Mouse (Mus musculus): ENCODE measurements around the gene Olfr523. TPM values are rescaled to one million over a fixed set of nuclear protein-coding genes. Genes with fewer than 3 reads are reported as not detected.

Gene Olfr523
- polyA plus RNA-seq, 1 experiment from 2014 or later, result not detected

DNA sequence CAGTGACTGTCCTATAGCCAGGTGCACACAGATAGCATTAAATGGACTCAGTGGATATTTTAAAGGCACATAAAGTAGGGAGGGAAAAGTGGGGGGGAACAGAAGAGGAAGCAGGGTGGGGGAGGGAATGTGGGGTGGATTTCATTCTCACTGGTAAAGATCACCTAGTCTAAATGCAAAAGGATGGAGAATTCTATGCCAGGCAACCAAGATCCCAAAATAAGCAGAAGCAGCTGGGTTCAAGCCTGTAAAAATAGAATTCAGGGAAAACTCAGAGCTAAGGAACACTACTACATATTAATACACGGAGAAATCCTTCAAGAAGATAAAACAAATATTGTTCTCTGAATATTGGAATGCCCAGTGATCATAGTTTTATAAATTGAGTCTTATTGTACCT lies 5.1 kb upstream of the Olfr523 start:
- H3K27ac ChIP-seq (ENCODE audit: low read length), result no peak overlapping the region
- H3K27me3 ChIP-seq (ENCODE audit: control insufficient read depth, insufficient read depth, low read depth, low read length), result no peaks in the 10 kb centered on the region
- H3K36me3 ChIP-seq (ENCODE audit: control insufficient read depth, insufficient read depth, low read length), result no peaks in the 10 kb centered on the region
- no peaks in the 10 kb centered on the region for H3K9me3 ChIP-seq (ENCODE audit: control insufficient read depth, low read length)
- H3K4me1 ChIP-seq (replicated peaks; ENCODE audit: control insufficient read depth, insufficient read depth, low read length), result no peaks in the 10 kb centered on the region
- no peak for ATAC-seq (ENCODE audit: low read depth)
- no peak overlapping the region for H3K9ac ChIP-seq (ENCODE audit: low read length)
- 57% methylated on average over 1 of the region's 1 CpGs for WGBS
- no peak overlapping the region for H3K4me3 ChIP-seq (ENCODE audit: low read length)
- H3K4me2 ChIP-seq (ENCODE audit: low read depth, low read length), result no peak overlapping the region

DNA sequence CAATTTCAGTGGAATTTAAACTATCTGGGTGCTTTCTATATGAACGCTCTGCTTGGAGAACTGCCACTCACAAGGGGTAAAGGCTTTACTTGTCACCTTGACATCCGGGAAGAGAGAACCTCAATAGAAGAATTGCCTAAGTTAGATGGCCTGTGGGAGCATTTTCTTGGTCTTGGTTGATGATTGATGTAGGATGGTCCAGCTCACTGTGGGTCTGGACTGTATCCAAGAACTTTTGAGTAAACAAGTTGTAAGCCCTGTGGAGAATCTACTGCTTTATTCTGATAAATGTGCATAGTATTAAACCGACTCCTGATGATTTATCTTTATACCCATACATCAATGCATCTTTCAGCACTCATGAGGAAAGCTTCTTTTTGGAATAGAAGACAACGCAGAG lies 3.6 kb upstream of the Olfr523 start:
- no peak overlapping the region for H3K9ac ChIP-seq (ENCODE audit: low read length)
- no peaks in the 10 kb centered on the region for H3K4me1 ChIP-seq (replicated peaks; ENCODE audit: control insufficient read depth, insufficient read depth, low read length)
- no peaks in the 10 kb centered on the region for H3K27me3 ChIP-seq (ENCODE audit: control insufficient read depth, insufficient read depth, low read depth, low read length)
- no peak for ATAC-seq (ENCODE audit: low read depth)
- no peak overlapping the region for H3K4me3 ChIP-seq (ENCODE audit: low read length)
- no peak overlapping the region for H3K4me2 ChIP-seq (ENCODE audit: low read depth, low read length)
- H3K27ac ChIP-seq (ENCODE audit: low read length), result no peak overlapping the region
- WGBS, result 62% methylated on average over 4 of the region's 4 CpGs
- H3K36me3 ChIP-seq (ENCODE audit: control insufficient read depth, insufficient read depth, low read length), result no peaks in the 10 kb centered on the region
- no peaks in the 10 kb centered on the region for H3K9me3 ChIP-seq (ENCODE audit: control insufficient read depth, low read length)

- H3K9me3 ChIP-seq (ENCODE audit: control insufficient read depth, low read length), result no peaks in the 10 kb centered on the region
- H3K9ac ChIP-seq (ENCODE audit: low read length), result no peak overlapping the region
- H3K36me3 ChIP-seq (ENCODE audit: control insufficient read depth, insufficient read depth, low read length), result no peaks in the 10 kb centered on the region
- no peak overlapping the region for H3K4me3 ChIP-seq (ENCODE audit: low read length)
- H3K4me2 ChIP-seq (ENCODE audit: low read depth, low read length), result no peak overlapping the region
- WGBS, result 90% methylated on average over 3 of the region's 3 CpGs
- no peaks in the 10 kb centered on the region for H3K4me1 ChIP-seq (replicated peaks; ENCODE audit: control insufficient read depth, insufficient read depth, low read length)
- no peak for ATAC-seq (ENCODE audit: low read depth)
- H3K27ac ChIP-seq (ENCODE audit: low read length), result no peak overlapping the region
- no peaks in the 10 kb centered on the region for H3K27me3 ChIP-seq (ENCODE audit: control insufficient read depth, insufficient read depth, low read depth, low read length)
These were observed 2.2 kb upstream of the Olfr523 start for GRCm38 (mm10) chr7:140170863-140171262.

- H3K4me1 ChIP-seq (replicated peaks; ENCODE audit: control insufficient read depth, insufficient read depth, low read length), result no peaks in the 10 kb centered on the region
- no peak overlapping the region for H3K9ac ChIP-seq (ENCODE audit: low read length)
- no peak overlapping the region for H3K27ac ChIP-seq (ENCODE audit: low read length)
- ATAC-seq (ENCODE audit: low read depth), result no peak
- no peak overlapping the region for H3K4me3 ChIP-seq (ENCODE audit: low read length)
- no peaks in the 10 kb centered on the region for H3K36me3 ChIP-seq (ENCODE audit: control insufficient read depth, insufficient read depth, low read length)
- H3K4me2 ChIP-seq (ENCODE audit: low read depth, low read length), result no peak overlapping the region
- WGBS, result 84% methylated on average over 2 of the region's 2 CpGs
- no peaks in the 10 kb centered on the region for H3K27me3 ChIP-seq (ENCODE audit: control insufficient read depth, insufficient read depth, low read depth, low read length)
- H3K9me3 ChIP-seq (ENCODE audit: control insufficient read depth, low read length), result no peaks in the 10 kb centered on the region
These were observed 6.2 kb downstream of the Olfr523 start for GRCm38 (mm10) chr7:140179176-140179575.

DNA sequence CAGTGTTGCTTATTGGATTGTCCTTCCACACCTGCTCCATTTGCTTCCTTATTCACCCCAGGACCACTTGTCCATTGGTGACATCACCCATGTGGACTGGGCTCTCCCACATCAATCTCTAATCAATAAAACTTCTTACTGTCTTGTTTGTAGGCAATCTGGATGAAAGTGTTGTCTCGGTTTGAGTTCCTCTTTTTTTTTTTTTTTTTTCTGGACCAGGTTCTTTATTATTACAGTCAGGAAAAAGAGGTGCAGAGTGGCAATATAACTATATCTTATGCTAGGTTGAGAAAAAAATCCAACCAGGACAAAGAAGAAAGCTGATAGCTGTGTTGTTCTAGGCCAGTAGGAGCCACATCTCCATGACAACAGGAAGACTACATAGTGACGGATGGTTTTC lies 7.7 kb downstream of the Olfr523 start:
- H3K36me3 ChIP-seq (ENCODE audit: control insufficient read depth, insufficient read depth, low read length), result no peaks in the 10 kb centered on the region
- no peak overlapping the region for H3K27ac ChIP-seq (ENCODE audit: low read length)
- no peak for ATAC-seq (ENCODE audit: low read depth)
- no peaks in the 10 kb centered on the region for H3K4me1 ChIP-seq (replicated peaks; ENCODE audit: control insufficient read depth, insufficient read depth, low read length)
- H3K9ac ChIP-seq (ENCODE audit: low read length), result no peak overlapping the region
- H3K4me2 ChIP-seq (ENCODE audit: low read depth, low read length), result no peak overlapping the region
- WGBS, result 74% methylated on average over 2 of the region's 2 CpGs
- no peaks in the 10 kb centered on the region for H3K9me3 ChIP-seq (ENCODE audit: control insufficient read depth, low read length)
- H3K4me3 ChIP-seq (ENCODE audit: low read length), result no peak overlapping the region
- no peaks in the 10 kb centered on the region for H3K27me3 ChIP-seq (ENCODE audit: control insufficient read depth, insufficient read depth, low read depth, low read length)

DNA sequence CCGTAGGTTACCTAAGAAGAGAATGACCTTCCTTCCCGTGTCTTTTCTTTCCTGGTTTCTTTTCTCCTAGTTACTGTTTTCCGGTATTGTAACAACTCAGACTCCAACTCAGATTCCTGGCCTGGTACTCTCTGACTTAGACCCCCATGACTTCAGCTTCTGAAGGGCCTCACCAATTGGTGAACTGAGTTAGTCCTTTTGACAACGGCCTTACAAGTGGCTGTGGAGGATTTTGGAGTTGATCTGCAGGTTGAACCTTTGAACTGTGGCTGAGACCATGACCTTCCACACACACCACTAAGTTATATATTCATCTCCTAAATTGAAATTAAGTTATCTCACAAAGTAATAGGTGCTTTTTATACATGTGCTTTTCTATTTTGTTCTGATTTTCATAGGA lies 11.2 kb downstream of the Olfr523 start:
- H3K4me1 ChIP-seq (replicated peaks; ENCODE audit: control insufficient read depth, insufficient read depth, low read length), result no peaks in the 10 kb centered on the region
- no peak overlapping the region for H3K27ac ChIP-seq (ENCODE audit: low read length)
- no peak overlapping the region for H3K9ac ChIP-seq (ENCODE audit: low read length)
- ATAC-seq (ENCODE audit: low read depth), result no peak
- H3K4me2 ChIP-seq (ENCODE audit: low read depth, low read length), result no peak overlapping the region
- H3K36me3 ChIP-seq (ENCODE audit: control insufficient read depth, insufficient read depth, low read length), result no peaks in the 10 kb centered on the region
- no peaks in the 10 kb centered on the region for H3K9me3 ChIP-seq (ENCODE audit: control insufficient read depth, low read length)
- no peaks in the 10 kb centered on the region; the same call in 1 of the 2 replicates for H3K27me3 ChIP-seq (ENCODE audit: control insufficient read depth, insufficient read depth, low read depth, low read length)
- WGBS, result 77% methylated on average over 4 of the region's 4 CpGs
- H3K4me3 ChIP-seq (ENCODE audit: low read length), result no peak overlapping the region

GRCm38 (mm10) chr7:140186646-140187620 lies 13.9 kb downstream of the Olfr523 start:
- H3K4me1 ChIP-seq (replicated peaks; ENCODE audit: control insufficient read depth, insufficient read depth, low read length), result no peaks in the 10 kb centered on the region
- ATAC-seq (ENCODE audit: low read depth), result no peak
- 61% methylated on average over 18 of the region's 18 CpGs for WGBS
- no peaks in the 10 kb centered on the region for H3K9me3 ChIP-seq (ENCODE audit: control insufficient read depth, low read length)
- H3K36me3 ChIP-seq (ENCODE audit: control insufficient read depth, insufficient read depth, low read length), result no peaks in the 10 kb centered on the region
- H3K9ac ChIP-seq (ENCODE audit: low read length), result no peak overlapping the region
- H3K4me3 ChIP-seq (ENCODE audit: low read length), result no peak overlapping the region
- no peak overlapping the region for H3K27ac ChIP-seq (ENCODE audit: low read length)
- no peaks in the 10 kb centered on the region; the same call in 1 of the 2 replicates for H3K27me3 ChIP-seq (ENCODE audit: control insufficient read depth, insufficient read depth, low read depth, low read length)
- H3K4me2 ChIP-seq (ENCODE audit: low read depth, low read length), result no peak overlapping the region

GRCm38 (mm10) chr7:140187721-140188390 lies 14.8 kb downstream of the Olfr523 start:
- Histone ChIP-seq H3K9ac (ENCODE audit: low read length) (no peak overlapping the region), H3K36me3 (ENCODE audit: control insufficient read depth, insufficient read depth, low read length) (no peaks in the 10 kb centered on the region), H3K4me2 (ENCODE audit: low read depth, low read length) (no peak overlapping the region), H3K27me3 (ENCODE audit: control insufficient read depth, insufficient read depth, low read depth, low read length) (no peaks in the 10 kb centered on the region; the same call in 1 of the 2 replicates), H3K4me3 (ENCODE audit: low read length) (no peak overlapping the region), H3K4me1 (replicated peaks; ENCODE audit: control insufficient read depth, insufficient read depth, low read length) (no peaks in the 10 kb centered on the region), H3K9me3 (ENCODE audit: control insufficient read depth, low read length) (no peaks in the 10 kb centered on the region), H3K27ac (ENCODE audit: low read length) (no peak overlapping the region)
- no peak for ATAC-seq (ENCODE audit: low read depth)
- 74% methylated on average over 7 of the region's 7 CpGs for WGBS

Data from lung, embryonic 16.5 days (tissue).